Mouse (Mus musculus): ENCODE measurements at regions not wholly inside any gene's neighbourhood (a gene's known extent, or its start where the extent isn't known, plus 50 kb on each side); places are given as distances from the start of the nearest gene placed in this dataset.
"Not testable (repeated sequence)": the region's sequence is repeated elsewhere in the genome, so short reads cannot be mapped to it uniquely, and the experiment has no call there.

DNA sequence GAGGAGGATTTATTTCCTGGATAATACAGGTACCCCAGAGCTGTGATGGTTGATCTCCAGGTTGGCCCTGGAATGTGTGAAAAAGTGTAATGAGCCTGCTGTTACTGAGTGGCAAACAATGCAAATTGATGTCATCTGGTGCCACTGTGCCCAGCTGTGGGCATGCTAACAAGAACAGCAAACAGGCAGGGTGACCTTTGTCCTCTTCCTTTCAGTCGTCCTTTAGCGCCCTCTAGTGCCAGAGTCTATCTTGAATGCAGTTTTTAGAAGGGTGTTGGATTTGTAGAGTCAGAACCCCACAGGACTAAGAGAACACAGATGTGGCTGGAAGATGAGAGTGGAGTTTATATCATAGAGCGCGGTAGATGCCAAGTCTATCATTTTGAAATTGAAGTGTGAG, 164.3 kb downstream of the Sdhaf3 start:
- DNase-seq = peak; percentile 35 to 43

DNA sequence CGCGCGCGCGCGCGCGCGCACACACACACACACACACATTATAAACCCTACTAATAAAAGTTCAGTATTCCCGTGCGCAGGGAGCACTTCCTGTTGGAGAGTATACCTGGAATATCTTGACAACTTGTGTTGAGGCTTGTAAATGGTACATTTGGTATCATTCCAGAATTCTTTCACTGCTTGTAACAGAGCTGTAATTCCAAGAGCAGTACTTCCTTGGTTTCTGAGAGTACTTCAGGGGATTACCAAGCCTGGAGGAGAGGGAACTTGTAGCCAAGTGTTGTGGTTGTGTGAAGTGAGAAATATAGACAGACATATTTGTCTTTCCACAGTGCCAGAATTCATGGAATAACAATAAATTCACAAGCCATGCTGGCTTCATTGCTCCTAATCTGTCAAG, 177.2 kb downstream of the Sdhaf3 start:
- DNase-seq = no peak

DNA sequence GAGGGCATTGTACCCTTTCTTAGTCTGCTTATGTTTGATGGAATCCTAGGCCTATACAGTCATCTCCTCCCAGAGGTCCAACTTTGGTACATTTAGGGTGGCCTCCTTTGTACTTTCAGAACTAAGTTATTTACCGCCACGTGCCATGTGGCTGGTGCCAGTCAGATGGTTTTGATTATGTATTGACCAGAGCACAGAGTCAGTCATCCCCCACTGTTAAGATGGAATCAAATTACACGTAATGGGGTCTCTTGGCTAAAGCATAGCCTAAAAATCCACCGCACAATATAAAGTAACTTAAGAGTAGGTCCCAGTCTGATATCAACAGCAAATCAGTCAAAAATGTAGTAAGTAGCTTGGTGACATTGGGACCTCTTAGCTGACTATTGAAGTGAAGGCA, 178.3 kb downstream of the Sdhaf3 start:
- DNase-seq = no peak

DNA sequence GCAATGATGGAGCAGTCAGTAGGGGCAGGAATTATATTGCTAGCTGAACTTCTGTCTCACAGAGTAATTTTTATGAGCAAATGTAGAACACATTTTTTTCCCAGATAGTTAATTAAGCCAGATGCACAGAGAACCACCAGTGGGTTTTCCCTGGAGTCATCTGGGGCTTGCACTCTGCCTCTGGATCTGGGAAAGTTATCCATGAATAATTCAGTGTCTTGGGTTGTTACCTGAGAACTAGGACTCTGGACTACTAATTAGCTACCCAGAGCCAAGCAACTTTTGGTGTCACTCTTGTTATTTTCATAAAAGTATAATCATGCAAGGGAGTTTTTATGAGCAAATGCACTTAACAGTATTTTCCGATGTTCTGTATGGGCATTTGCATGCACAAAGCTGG, 179.1 kb downstream of the Sdhaf3 start:
- no peak for DNase-seq

DNA sequence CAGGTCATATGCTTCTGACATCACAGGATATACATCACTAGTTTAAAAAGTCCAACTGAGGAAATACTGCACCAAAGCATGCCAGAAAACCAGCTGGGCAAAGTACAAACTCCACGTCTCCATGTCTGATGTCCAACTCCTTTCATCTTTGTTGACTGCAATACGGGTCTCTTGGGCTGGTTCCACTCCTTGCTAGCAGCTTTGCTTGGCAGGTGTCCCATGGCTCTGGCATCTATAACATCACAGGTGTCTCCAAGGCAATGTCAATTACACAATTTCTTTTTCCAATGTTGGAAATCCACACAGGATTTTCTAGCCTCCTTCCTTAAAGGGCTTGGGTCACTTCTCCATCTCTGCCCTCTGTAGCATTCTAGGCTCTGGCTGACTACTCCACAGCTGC, 225.9 kb downstream of the Sdhaf3 start:
- no peak for DNase-seq

DNA sequence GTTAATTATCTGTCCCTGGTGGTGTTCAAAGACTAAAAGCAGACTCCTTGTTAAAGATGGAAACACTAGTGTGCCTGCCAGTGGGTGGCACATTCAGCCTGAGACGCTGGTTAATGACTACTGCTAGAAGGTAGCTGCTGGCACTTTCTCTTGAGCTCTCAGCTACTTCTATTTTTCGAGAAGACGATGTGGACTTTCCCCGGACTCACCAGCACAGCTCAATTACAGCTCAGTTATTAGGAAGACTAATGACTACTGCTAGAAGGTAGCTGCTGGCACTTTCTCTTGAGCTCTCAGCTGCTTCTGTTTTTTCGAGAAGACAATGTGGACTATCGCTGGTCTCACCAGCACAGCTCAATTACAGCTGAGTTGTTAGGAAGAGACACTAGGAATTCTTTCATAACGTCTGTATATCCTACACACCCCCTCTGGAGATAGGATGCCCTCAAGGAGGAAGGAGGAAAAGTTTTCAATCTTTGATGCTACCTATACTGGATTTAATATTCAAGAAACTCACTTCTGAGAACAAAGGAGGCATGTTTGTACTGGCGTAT, 243.3 kb downstream of the Sdhaf3 start:
- DNase-seq = no peak

DNA sequence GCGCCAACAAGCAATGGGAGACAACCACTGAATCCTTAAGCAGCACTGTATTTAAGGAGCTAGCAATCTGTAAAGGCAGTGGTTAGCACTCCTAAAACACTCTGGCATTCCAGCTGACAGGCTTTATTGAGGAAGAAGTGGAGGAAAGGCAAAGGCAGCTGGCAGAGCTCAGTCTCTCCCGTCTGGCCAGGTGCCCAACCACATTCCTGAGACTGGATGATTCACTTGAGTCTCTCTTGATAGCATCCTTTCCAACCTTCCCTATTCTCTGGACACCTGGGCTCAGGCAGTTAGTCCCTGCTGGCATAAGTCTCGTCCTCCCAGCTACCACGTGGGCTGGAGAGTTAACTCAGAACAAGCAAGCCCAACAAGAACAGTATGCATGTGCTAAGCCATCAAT, 260.1 kb downstream of the Sdhaf3 start:
- peak; percentile 25 to 26 for DNase-seq

DNA sequence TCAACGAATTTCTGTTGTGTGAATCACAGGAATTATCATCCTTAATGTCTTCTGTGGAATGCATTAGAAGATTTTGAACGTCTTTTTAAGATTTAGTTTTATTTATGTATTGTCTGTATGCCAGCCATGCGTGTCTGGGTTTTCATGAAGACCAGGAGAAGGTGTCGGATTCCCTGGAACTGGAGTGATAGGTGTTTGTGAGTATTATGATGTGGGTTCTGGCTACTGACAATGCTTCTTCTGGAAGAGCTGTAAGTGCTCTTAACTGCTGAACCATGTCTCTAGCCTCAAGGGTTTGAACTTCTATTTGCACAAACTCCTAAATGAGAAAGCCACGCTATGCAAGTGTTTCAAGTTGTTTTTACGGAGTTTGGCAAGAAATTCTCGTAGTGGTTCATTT, 296.5 kb downstream of the Sdhaf3 start:
- DNase-seq = no peak

DNA sequence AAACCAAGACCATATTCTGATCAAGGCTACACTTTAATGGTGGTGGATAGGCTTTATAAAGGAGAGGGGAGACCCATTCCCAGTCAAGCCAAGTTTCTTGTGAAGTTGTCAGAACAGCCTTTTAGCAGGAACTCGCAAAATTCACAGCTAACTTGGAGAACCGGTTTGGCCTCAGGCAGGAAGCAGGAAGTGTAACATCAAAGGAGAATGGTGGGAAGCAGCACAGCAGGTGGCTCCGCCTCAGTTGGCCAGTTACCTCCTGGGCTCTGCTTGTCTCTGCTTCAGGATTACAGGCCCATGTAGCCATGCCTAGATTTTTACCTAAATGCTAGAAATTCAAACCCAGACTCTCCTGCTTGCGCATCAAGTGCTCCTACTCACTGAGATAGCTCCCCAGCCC, 277.2 kb upstream of the Tac1 start:
- peak; percentile 1 to 10 for DNase-seq

DNA sequence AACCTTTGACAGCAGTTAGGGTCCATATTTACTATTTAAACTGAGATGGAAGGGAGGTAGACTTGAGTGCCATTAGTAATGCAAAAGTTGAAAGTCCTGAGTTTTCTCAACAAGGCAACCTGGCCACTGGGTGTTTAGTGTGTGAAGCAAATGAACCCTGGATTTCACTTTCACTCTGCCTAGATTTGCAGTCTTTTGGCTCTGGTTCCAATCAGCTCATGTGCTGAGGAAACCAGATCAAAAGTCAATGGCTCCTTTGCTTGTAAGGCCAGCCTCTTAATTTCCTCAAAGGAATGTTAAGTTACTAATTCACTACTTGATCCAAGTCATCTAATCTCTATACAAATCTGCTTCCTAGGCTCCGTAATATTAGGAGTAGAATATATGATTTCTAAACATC, 247.7 kb upstream of the Tac1 start:
- no peak for DNase-seq

DNA sequence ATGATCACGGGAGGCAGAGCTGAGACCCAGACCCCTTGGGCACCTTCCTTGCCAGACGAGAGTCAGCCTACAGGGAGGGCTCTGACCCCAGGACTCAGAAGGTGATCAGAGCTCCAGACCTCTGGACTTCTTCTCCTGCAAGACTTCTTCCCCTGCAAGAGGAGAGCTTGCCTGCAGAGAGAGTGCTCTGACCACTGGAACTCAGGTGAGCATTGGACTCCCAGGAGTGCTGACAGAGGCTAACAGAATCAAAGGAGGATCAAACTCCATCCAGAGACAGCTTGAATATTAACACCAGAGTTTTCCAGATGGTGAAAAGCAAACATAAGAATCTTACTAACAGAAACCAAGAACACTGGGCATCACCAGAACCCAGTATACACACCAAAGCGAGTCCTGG, 241.2 kb upstream of the Tac1 start:
- DNase-seq = peak in 1 of 2 experiments; percentile 1

DNA sequence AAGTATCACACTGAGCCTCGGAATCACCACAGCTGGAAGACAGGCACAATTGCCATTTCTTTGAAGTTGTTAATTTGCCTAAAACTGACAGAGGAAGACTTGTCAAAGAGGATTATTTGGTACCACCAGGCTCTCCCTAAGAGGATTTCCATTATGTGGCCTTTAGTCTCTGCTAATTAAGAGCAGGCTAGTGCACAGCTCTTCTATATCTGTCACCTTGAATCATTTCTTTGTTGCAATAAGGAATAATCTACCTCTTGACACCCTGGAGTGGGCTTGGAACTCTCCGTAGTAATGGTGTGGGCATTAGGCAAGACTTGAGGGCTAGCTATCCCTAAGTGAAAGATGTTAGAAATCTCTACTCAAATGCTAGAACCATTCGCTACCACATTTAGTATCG, 227.7 kb upstream of the Tac1 start:
- no peak for DNase-seq

DNA sequence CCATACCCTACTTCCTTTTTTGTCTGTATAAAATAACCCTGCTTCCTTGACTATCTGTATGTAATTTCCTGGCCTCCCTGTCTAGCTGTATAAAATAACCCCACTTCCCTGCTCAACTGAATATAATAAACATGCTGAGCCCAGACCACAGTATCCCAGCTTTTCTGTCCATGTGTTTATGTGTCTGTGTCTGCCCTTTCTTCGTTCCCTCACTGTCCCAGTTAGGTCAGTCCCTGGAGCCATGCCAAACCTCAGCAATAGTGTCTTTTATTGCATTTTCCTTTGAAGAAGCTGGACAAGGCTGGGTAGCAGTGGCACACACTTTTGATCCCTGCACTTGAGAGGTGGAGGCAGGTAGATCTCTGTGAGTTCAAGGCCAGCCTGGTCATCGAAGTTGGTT, 198.0 kb upstream of the Tac1 start:
- peak; percentile 1 for DNase-seq

DNA sequence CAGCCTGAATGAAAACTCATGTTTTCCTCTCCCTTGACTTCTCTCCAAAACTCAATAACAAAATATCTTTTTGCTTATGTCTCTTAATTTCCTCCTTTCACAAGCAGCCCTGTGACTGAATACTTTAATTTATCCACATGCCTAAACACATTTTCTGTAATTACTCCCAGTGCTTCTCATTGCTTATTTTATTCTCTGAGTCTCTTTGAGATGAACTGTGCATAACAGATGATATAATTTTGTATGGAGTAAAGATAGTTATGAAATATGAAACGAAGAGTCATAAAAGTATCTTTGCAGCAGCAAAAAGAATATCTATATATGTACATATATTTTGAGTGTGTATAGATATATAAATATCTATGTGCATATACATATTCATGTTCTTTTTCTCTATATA, 187.5 kb upstream of the Tac1 start:
- DNase-seq = no peak

DNA sequence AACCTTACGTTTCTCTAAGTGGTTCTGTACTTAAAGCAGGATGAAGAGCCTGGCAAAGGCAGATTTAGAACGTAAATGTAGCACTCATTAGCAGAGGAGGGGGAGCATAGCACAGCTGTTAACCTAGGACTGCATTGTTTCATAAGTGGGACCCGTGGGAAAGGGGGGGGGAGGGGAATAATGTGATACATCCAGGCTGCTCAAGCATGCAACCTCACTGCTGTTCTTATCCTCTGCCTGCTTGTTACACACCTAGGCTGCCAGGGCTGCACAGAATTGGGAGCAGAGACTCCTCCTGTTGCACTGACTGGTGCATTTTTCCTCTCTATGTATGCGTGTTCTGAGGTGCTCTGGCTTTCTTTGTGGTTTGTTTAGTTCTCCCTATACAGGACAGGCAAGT, 180.1 kb upstream of the Tac1 start:
- no peak for DNase-seq

DNA sequence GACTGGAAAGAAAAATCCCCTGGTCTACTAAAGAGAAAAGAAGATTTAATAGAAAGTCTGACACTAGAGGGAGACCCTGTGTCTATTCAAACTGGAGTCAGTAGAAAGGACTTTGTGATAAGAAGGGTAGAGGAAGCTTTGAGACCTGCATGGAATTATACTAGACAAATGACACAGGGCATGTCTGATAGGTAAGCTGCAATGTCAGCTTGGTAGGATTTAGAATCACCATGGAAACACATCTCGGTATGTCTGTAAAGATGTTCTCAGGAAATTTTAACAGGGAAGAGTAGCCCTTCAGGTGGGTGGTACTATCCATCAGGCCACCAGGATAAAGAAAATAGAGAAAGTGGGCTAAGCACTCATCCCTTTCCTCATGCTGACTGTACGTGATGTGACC, 178.8 kb upstream of the Tac1 start:
- DNase-seq = no peak

DNA sequence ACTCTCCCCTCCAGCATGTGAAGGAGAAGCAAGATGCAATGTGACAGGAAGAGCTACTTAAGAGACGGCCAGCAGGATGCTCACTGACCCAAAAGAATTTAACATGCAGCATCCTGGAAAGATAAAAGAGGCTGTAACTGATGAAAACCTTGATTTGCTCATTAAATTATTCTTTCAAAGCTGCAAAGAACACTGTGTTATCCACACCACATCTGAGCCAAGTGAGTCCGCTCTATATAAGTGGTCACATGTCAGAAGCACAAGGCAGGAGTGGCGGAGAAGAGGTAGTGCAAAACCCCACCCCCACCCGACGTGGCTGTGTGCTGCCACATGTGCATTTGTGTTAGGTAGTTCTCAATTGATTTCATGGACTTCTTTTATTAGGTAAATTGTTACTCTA, 176.0 kb upstream of the Tac1 start:
- DNase-seq = no peak

DNA sequence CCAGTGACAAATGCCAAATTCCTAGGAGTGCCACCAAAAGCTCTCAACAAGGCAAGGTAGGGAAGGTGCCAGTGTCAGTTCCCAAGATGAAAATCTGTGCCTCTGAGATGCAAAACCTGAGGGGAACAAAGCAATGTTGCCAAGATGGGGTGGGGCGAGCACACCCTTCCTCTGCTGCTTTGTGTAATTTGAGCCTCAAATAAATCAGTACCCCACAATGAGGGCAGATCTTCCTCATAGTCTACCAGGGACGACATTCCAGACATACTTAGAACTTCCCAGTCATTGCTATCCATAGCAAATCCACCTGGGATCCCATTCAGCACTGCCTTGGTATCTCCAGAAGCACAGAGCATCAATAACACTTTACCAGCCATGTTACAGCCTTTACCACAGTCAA, 129.9 kb upstream of the Tac1 start:
- DNase-seq = no peak

DNA sequence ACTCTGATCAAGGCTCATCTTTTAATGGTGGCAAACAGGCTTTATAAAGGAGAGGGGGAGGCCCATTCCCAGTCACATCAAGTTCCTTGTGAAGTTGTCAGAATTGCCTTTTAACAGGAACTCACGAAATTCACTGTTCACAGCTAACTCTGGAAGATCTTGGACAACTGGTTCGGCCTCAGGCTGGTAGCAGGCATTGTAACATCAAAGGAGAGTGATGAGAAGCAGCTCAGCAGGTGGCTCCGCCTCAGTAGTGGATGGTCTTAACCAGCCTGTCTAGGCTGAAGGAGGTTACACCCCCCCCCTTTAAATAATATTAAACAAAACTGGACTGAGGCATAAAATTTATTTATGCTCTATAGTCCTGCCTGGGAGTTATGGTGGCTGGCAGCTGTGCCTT, 113.0 kb upstream of the Tac1 start:
- no peak for DNase-seq

DNA sequence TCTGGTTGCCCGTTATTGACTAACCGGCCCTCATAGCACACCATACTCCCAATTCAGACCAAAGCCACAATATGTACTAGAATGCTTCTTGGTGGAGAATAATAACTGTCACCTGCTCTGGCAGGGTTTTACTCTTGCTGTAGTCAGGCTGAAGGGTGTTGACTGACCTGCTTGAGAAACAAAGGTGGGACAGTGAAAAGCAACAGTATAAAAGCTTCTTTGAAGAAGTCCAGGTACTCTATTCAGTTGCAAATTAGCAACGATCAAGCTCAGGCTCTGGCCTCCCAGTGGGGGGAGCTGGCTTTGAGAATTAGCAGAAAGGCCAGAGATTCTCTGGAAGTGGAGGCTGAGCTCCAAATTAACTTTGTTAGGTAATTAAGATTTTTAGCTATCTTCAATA, 112.4 kb upstream of the Tac1 start:
- not testable (repeated sequence) for DNase-seq

DNA sequence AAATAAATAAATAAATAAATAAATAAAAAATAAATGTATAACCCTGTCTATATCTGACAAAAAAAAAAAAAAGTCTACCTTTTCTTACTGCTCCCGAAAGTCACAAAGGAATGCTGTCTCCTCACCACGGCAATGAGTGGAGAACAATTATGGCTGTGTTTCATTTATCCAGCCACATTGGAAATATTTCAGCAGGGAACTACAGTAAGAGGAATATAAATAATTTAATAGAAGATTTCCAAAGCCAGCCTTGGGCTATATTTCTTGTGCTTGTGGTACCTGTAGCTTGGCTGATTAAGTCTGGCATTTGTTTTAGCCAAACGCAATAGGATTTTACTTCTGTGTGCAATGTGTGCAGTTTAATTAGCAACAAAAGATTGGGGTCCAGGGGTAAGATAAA, 98.8 kb upstream of the Tac1 start:
- no peak for DNase-seq

DNA sequence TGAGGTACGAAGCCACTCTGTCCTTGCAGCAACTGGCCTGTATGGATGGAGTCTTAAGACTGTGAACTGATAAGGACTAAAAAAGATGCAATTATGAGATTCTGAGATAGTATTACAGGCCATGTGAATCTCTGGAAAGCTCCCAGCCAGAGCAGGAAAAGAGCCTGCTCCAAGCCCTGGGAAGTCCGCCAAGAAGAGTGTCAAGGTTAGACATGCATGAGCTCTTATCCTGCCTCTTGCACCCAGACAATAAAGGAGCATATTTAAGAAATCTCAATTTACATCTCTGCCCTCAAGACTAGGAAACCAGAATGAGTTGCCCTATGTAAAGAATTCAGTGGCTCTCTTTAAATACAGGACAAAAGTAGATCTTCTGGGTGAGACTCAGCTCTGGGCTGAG, 90.8 kb upstream of the Tac1 start:
- DNase-seq = peak; percentile 43 to 46

DNA sequence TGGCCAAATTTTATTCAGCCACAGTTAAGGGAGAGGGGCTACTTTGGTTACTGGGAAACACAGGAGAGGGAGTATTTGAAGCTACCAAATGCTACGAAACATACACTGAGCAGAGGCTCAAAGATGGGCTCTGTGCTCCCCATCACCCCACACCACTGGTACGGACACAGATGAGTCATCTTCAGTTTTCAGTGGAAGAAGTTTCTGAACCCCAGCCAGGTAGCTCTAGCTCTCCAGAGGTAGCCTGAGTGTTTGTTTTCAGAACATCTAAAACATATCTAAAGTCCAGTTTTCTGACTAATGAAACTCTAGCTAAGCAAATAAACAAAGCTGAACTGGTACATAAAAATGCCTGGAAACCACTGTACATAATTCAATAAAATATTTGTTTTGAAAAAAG, 90.3 kb upstream of the Tac1 start:
- DNase-seq = no peak

DNA sequence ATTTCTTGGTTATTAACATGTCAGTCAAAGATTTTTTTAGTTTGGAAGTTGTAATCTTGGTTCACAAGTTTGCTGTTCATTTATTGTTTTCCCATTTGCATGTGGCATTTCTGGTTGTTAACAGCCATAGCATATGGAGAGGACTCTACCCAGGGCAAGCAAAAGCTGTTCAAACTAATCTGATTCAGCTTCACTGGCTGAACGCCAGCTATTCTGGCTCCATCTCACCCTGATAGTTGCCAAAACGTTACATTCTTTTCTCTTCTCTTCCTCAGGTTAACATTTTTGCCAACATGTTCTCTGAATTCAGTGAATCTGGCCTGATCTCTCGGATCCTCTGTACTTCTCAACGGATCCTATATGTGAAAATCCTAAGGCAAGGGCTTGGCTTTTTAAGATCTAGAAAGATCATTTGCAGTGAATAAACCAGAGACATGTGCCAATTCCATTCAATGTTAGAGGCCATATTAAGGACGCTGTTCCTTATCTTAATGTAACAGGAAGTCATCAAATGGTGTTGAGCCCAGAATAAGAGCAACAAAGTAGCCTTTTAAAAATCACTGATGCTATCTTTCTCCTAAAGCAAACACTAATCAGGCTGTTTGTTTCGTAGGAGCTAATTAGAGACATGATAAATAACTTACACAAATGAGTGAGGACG, 82.2 kb upstream of the Tac1 start:
- peak in 1 of 2 experiments; percentile 3 for DNase-seq

DNA sequence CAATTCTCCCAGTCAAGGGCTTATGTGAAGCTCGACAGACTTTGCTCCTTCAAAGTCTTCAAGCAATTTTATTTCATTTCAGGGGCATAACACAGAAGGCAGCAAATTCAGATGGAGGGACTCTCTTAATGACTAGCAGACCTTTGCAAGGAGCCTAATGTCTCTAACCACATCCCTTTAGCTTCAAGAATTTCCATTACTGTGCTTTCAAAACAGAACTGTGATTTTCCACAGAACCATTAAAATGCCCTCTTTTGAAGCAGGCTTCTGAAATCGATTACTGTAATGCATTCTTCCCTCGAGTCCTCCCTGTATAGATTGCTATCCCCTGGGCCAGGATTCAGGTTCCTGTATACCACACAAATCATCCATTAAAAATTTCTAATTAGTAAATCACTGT, 80.9 kb upstream of the Tac1 start:
- no peak for DNase-seq
